Mouse (Mus musculus) testis, adult 2 months (tissue): ENCODE measurements around the gene Setd2. TPM values are rescaled to one million over a fixed set of nuclear protein-coding genes. Genes with fewer than 3 reads are reported as not detected.
A peak's percentile ranks its signal among the peaks of the same experiment; 100 is the strongest.

Experiments
- H3K27ac ChIP-seq: fragments of 200-500 bp; 2 replicates; pipeline ENCODE4 v1.5.1; 2012; ENCODE audit warnings: low read depth, low read length; ENCODE audit not compliant: control insufficient read depth, insufficient read depth
- H3K27me3 ChIP-seq: fragments of 200-500 bp; 2 replicates; pipeline ENCODE4 v1.6.1; 2012; ENCODE audit warnings: mild to moderate bottlenecking, low read length, moderate library complexity; ENCODE audit not compliant: control insufficient read depth, insufficient read depth
- H3K36me3 ChIP-seq: fragments of 200-500 bp; 2 replicates; pipeline ENCODE4 v1.6.1; 2012; ENCODE audit warnings: mild to moderate bottlenecking, low read length; ENCODE audit not compliant: control insufficient read depth, insufficient read depth
- H3K4me1 ChIP-seq: fragments of 200-500 bp; 2 replicates; pipeline ENCODE4 v1.6.1; 2012; ENCODE audit warnings: low read length; ENCODE audit not compliant: control insufficient read depth, insufficient read depth
- H3K4me3 ChIP-seq: fragments of 200-500 bp; 2 replicates; pipeline ENCODE4 v1.5.1; 2012; ENCODE audit warnings: low read depth, mild to moderate bottlenecking, low read length, moderate library complexity, mixed read lengths; ENCODE audit not compliant: control insufficient read depth
- CTCF ChIP-seq: fragments of 200-500 bp; IDR thresholded peaks from 2 replicates; pipeline ENCODE4 v1.5.1; 2012; ENCODE audit warnings: low read depth, mild to moderate bottlenecking, inconsistent platforms, low read length, moderate library complexity; ENCODE audit not compliant: control insufficient read depth, insufficient read depth, insufficient replicate concordance
- POLR2A ChIP-seq: fragments of 200-500 bp; IDR thresholded peaks from 2 replicates; pipeline ENCODE4 v1.6.1; 2012; ENCODE audit warnings: low read depth, mild to moderate bottlenecking, inconsistent platforms, low read length, moderate library complexity; ENCODE audit not compliant: control insufficient read depth
- polyA plus RNA-seq: library from polyadenylated mRNA; depleted of rRNA; stranded (reverse); fragments of >200 nt; gene quantifications from 2 replicates; pipeline ENCODE4 v1.2.3, GENCODE M21; 2012; rRNA removed

Setd2 gene
- polyA plus RNA-seq, 1 experiment = 34.8 TPM

GRCm38 (mm10) chr9:110662844-110663243 is 130.4 kb downstream of the Setd2 start:
- Histone ChIP-seq H3K27ac (no peak overlapping the region), H3K27me3 (no peaks in the 10 kb centered on the region), H3K4me3 (no peak overlapping the region), H3K36me3 (no peaks in the 10 kb centered on the region), H3K4me1 (peaks cover 8% of the 10 kb centered on the region)
- TF ChIP-seq POLR2A = no peak
- no peak for TF ChIP-seq CTCF

- TF ChIP-seq CTCF (no peak), POLR2A (no peak)
- H3K36me3 ChIP-seq = no peaks in the 10 kb centered on the region
- peaks cover 5% of the 10 kb centered on the region; the same call in 1 of the 2 replicates for H3K4me1 ChIP-seq
- H3K27ac ChIP-seq = no peak overlapping the region
- H3K4me3 ChIP-seq = no peak overlapping the region
- H3K27me3 ChIP-seq = no peaks in the 10 kb centered on the region
Measured at GRCm38 (mm10) chr9:110665912-110666311, 133.5 kb downstream of the Setd2 start.

GRCm38 (mm10) chr9:110666374-110666773 is 134.0 kb downstream of the Setd2 start:
- TF ChIP-seq CTCF = no peak
- TF ChIP-seq POLR2A = no peak
- peaks cover 5% of the 10 kb centered on the region; the same call in 1 of the 2 replicates for H3K4me1 ChIP-seq
- no peak overlapping the region for H3K4me3 ChIP-seq
- H3K27ac ChIP-seq = peak overlapping the region; percentile 33; the same call in 1 of the 2 replicates
- H3K27me3 ChIP-seq = no peaks in the 10 kb centered on the region
- H3K36me3 ChIP-seq = no peaks in the 10 kb centered on the region

GRCm38 (mm10) chr9:110667219-110667836 is 134.9 kb downstream of the Setd2 start:
- H3K4me3 ChIP-seq = no peak overlapping the region

More at GRCm38 (mm10) chr9:110667219-110667836, 134.9 kb downstream of the Setd2 start:
- Histone ChIP-seq H3K27me3 (no peaks in the 10 kb centered on the region), H3K4me1 (peaks cover 5% of the 10 kb centered on the region; the same call in 1 of the 2 replicates), H3K36me3 (no peaks in the 10 kb centered on the region), H3K27ac (no peak overlapping the region)
- no peak for TF ChIP-seq CTCF
- no peak for TF ChIP-seq POLR2A

Other genes starting within 250 kb of the Setd2 start
- 5.1 TPM in 2 replicates for gene Elp6, start 227.4 kb upstream of the Setd2 start, polyA plus RNA-seq
- gene Scap, start 199.3 kb upstream of the Setd2 start, polyA plus RNA-seq = 10.8 and 13.3 TPM in 2 replicates
- 28.4 and 32.3 TPM in 2 replicates for gene Ptpn23, start 124.4 kb upstream of the Setd2 start, polyA plus RNA-seq
- gene Ngp, start 112.8 kb upstream of the Setd2 start, polyA plus RNA-seq = not detected in 2 replicates
- 11.5 TPM in 2 replicates for gene Klhl18, start 55.9 kb upstream of the Setd2 start, polyA plus RNA-seq
- 122 and 131 TPM in 2 replicates for gene Kif9, start 55.6 kb upstream of the Setd2 start, polyA plus RNA-seq
- gene Nradd, start 91.9 kb downstream of the Setd2 start, polyA plus RNA-seq = 12.2 and 13.2 TPM in 2 replicates
- 5.4 and 6.1 TPM in 2 replicates for gene Nbeal2, start 121.6 kb downstream of the Setd2 start, polyA plus RNA-seq
- gene Ccdc12, start 123.9 kb downstream of the Setd2 start, polyA plus RNA-seq = 76.5 and 78.9 TPM in 2 replicates
- gene Myl3, start 209.3 kb downstream of the Setd2 start, polyA plus RNA-seq = 0.90 TPM in 2 replicates
- gene Pth1r, start 214.5 kb downstream of the Setd2 start, polyA plus RNA-seq = 2.8 and 2.9 TPM in 2 replicates